Mouse (Mus musculus): ENCODE data around the gene Olfr1243.

GRCm38 (mm10) chr2:89539923-89540322 lies 8.6 kb upstream of the Olfr1243 start:
- TF ChIP-seq POLR2A (IDR thresholded peaks at IDR 0.05; ENCODE audit: insufficient read depth, low read depth, low read length) = no peak
- no peak for TF ChIP-seq CTCF (IDR thresholded peaks at IDR 0.05; ENCODE audit: insufficient read depth, low read depth, low read length)

Data from olfactory bulb, adult 2 months (tissue).